Mouse (Mus musculus): ENCODE measurements around the gene Pam16.

- TF ChIP-seq POLR2A (IDR thresholded peaks at IDR 0.05; ENCODE audit: low read depth, low read length) (no peak), CTCF (conservative IDR thresholded peaks at IDR 0.05; ENCODE audit: insufficient read depth, insufficient read length, low read depth, low read length) (no peak)
Measured at GRCm38 (mm10) chr16:4598891-4599543, 25.8 kb downstream of the Pam16 start.

Data from kidney, adult 2 months (tissue).